Mouse (Mus musculus) Patski (cell line): Measurements from ENCODE around the gene Ube4a. TPM values are rescaled to one million over a fixed set of nuclear protein-coding genes. Genes with fewer than 3 reads are reported as not detected.

Source experiments
- ATAC-seq: fragments of 100-300 bp; one replicate; pipeline ENCODE4 v1.8.0; 2021
- CTCF ChIA-PET: fragments of 350-600 bp; sonication (Branson Sonifier 250); formaldehyde crosslinking; loops from one replicate; lab custom pipeline; 2022; ENCODE audit warnings: inconsistent platforms; lab: Charles Lee
- POLR2A ChIA-PET: fragments of 350-600 bp; sonication (Branson Sonifier 250); formaldehyde crosslinking; loops from one replicate; lab custom pipeline; 2022; ENCODE audit warnings: antibody characterized with exemption, inconsistent platforms; lab: Charles Lee
- DNase-seq: peaks from one replicate; pipeline ENCODE4 v3.0.0-alpha.2; 2011; ENCODE audit warnings: low read depth, low spot score
- H3K27me3 ChIP-seq: fragments of 371-371 bp; one replicate; pipeline ENCODE4 v1.5.1; 2021
- CTCF ChIP-seq: fragments of 100-300 bp; IDR thresholded peaks from one replicate; pipeline ENCODE4 v1.5.1; 2021
- in situ Hi-C: fragments of 300-500 bp; cut with MboI; formaldehyde crosslinking; loops from 3 replicates; pipeline ENCODE4 v1.11.1; 2018; ENCODE audit warnings: low pct_unique_long_range_greater_than_20kb, mixed read lengths
- polyA plus RNA-seq: library from polyadenylated mRNA; unstranded; gene quantifications from one replicate; pipeline ENCODE4 v1.2.3, GENCODE M21; 2021

The Ube4a gene
- polyA plus RNA-seq, 1 experiment from 2014 or later: 44.1 TPM

DNA sequence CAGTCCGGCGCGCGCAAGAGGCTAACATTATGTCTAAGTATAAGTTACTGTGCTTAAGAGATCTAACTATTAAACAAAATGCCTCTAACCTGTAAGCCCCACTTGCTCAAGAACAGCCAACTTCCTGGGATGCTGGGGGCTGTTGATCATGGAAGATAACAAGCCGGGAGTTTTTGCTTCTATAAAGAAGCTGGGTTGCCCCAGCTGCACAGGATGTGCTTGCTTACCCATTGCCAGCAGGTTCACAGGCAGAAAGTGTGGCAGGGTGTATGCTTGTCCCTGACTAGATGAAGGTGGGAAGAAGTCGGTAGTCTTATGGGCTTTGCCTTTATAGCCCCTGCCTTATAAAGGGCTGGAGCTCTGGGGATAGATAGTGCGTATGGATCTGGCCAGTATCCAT is 31.2 kb upstream of the Ube4a start:
- DNase-seq (no peak), ATAC-seq (no peak)
- H3K27me3 ChIP-seq: peaks cover 52% of the 10 kb centered on the region

DNA sequence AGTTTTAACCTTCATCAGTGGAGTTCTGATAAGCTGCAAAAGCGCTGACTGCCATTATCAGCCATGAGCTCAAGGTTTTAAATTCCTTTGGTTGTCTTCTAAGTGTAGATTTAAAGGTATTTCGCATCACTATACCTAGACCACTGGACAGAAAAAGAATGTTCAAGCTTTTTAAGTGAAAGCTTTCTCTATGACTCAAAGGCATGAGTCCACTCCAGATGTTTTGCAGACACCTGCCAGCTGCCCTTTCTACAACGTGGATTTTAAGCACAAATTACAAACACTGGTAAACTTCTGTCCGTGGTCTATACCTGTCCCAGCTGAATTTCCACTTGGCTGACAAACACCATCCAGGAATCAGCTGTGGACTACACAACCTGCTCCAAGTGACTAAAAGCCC is 29.6 kb upstream of the Ube4a start:
- POLR2A ChIA-PET: no interaction called here

More for the DNA sequence above, 31.2 kb upstream of the Ube4a start:
- POLR2A ChIA-PET: no interaction called here
- in situ Hi-C loops: no loop called here
- CTCF ChIA-PET: no interaction called here
- no peak for TF ChIP-seq CTCF

DNA sequence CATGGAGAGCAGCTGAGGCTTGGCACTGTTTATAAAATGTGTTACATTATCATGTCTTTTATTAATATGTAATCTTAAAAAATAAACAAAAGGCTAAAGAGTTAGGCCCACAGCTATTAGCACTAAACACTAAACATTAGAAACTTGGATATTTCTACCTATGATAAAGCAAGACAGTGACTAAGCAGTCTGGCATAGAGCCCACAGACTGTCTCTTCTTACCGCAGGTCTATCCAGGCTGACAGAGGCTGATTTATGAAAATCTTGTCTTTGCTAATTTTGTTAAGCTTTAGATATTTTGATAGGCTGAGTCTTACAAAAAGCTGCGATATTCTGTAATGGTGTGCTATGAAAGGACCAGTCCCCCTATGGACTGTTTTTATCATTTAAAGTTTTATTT is 27.9 kb upstream of the Ube4a start:
- DNase-seq: peak; percentile 61
- POLR2A ChIA-PET: interaction anchor here (0.9 kb wide), 1 partner anchor 14 kb away, joined by 3 read pairs; no protein-coding TSS in a partner anchor
- peaks cover 42% of the 10 kb centered on the region for H3K27me3 ChIP-seq
- CTCF ChIA-PET: interaction anchor here (1.7 kb wide), 1 partner anchor 8 kb away, joined by 3 read pairs; no protein-coding TSS in a partner anchor
- no peak for TF ChIP-seq CTCF
- in situ Hi-C loops: no loop called here
- no peak for ATAC-seq

More for the DNA sequence above, 29.6 kb upstream of the Ube4a start:
- no peak for DNase-seq
- in situ Hi-C loops: no loop called here
- ATAC-seq: no peak
- CTCF ChIA-PET: no interaction called here
- no peak for TF ChIP-seq CTCF
- H3K27me3 ChIP-seq: peaks cover 44% of the 10 kb centered on the region

DNA sequence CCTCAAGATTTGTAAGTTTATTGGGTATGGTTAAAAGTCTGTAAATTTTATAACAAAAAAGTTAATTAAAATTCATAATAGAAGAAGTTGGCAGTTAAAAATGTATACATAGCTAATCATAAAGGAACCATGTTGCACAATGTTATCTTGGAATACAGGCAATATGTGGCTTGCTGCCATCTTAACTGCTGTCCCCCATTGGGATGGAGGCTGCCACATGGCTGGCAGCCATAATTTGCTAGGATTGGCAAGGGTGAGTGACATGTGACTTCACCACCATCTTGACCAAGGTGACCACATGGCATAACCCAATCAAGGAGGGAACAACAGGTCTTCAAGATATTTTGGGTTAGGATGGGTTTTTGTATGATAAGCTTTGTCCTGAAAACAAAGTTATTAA is 26.9 kb upstream of the Ube4a start:
- DNase-seq: no peak
- H3K27me3 ChIP-seq: peaks cover 37% of the 10 kb centered on the region
- ChIA-PET CTCF (no interaction called here), POLR2A (no interaction called here)
- ATAC-seq: no peak
- in situ Hi-C loops: no loop called here
- no peak for TF ChIP-seq CTCF

DNA sequence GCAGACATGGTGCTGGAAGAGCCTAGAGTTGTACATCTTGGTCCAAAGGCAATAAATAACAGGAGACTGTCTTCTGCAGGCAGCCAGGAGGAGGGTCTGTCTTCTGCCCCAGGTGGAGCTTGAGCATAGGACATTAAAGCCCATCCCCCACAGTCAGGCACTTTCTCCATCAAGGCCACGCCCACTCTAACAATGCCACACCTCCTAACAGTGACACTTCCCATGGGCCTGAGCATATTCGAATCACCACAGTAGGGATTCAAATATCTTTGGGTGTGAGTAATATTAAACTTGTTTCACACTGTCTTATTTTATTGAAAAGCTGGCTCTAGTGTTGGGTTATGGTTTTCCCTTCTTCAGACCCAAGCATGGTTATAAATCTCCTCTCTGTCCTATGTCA is 26.4 kb upstream of the Ube4a start:
- ATAC-seq (no peak), DNase-seq (no peak)
- ChIA-PET POLR2A (no interaction called here), CTCF (no interaction called here)
- in situ Hi-C loops: no loop called here
- no peak for TF ChIP-seq CTCF
- peaks cover 38% of the 10 kb centered on the region for H3K27me3 ChIP-seq

DNA sequence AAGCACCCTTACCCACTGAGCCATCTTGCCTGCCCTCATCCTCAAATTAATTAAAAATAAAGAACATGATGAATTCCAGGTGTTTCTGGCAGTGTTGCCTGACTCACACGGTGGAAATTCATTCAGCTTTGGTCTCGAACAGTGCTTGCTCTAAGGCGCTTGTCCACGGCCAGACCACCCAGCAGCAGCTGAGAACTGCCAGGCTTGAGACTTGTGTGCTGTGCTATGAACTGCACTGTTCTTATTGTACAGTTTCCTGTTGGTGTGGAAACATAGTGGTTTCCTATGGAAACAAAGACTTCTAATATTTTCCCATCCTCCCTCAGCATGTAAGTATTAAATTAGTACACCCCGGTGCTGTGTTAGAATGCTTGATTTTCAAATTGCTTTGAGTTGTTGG is 21.6 kb upstream of the Ube4a start:
- no peak for DNase-seq
- CTCF ChIA-PET: no interaction called here
- ATAC-seq: no peak
- POLR2A ChIA-PET: no interaction called here
- TF ChIP-seq CTCF: no peak
- peaks cover 59% of the 10 kb centered on the region for H3K27me3 ChIP-seq
- in situ Hi-C loops: no loop called here

DNA sequence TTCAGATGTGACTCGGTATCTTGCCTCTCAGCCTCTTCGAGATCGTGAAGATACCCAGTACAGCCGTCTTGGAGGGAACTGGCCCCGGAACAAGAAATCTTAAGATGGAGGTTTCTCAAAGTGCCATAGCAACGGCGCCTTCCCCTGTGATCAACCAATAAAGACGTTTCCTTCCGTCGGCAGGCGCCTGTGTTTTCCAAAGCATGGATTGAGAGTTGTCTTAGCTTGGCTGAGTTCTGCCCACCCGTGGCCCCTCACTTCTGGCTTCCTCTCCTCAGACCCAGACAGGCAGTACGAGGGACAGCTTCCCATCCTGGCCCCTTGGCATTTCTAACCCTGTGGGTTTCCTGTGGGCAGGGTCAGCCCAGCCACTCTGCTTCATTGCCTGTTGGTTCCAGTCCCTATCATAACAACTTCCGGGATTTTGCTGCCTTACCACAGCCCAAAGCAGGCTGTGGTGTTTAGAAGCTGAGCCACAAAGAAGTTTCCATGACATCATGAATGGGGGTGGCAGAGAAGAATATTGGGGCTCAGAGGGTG is 20.9 kb upstream of the Ube4a start:
- no peak for TF ChIP-seq CTCF
- in situ Hi-C loops: no loop called here
- ATAC-seq: no peak
- peaks cover 66% of the 10 kb centered on the region for H3K27me3 ChIP-seq
- ChIA-PET POLR2A (no interaction called here), CTCF (no interaction called here)
- DNase-seq: no peak

DNA sequence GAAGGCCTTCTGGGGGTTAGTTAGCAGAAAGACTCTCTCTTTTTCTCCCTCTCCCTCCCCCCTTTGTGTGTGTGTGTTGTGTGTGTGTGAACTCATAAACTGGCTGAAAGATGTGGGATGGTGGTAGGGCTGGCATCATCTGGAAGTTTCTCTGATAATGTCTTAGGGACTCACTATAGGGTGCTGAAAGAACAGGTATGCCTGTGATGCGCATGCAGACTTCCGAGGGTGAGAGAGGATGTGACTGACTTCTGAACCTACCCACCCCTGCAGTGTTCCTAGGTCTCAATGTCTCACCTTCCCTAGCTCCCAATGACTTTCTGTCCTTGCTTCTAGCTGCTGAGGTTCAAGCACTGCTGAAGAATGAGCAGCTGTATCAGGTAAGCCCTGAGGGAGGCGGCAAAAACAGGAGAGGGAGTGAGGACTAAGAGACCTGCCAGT is 20.3 kb upstream of the Ube4a start:
- ChIA-PET CTCF (interaction anchor here (1.0 kb wide), 1 partner anchor 8 kb away, joined by 3 read pairs; no protein-coding TSS in a partner anchor), POLR2A (no interaction called here)
- in situ Hi-C loops: no loop called here
- DNase-seq (no peak), ATAC-seq (no peak)
- TF ChIP-seq CTCF: no peak
- peaks cover 69% of the 10 kb centered on the region for H3K27me3 ChIP-seq

DNA sequence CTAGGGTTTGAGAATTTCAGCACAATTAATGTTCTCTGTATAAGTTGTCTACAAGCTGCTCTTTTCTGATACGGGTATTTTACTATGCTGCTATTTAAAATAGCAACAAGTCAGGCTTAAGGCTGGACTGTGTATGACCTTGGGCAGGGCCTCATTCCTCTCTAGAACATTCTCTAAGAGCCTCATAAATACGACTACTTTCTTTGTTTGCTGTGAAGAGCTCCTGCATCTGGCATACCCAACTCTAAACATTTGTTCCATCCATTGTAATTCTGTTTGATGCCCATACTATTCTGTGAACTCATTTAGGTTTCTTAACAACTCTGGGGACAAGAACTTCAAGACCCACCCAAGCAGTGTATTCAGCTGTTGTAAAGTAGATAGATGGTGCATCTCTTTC is 17.6 kb upstream of the Ube4a start:
- POLR2A ChIA-PET: no interaction called here
- in situ Hi-C loops: no loop called here
- CTCF ChIA-PET: no interaction called here
- TF ChIP-seq CTCF: no peak
- peaks cover 79% of the 10 kb centered on the region for H3K27me3 ChIP-seq
- DNase-seq: no peak
- ATAC-seq: no peak

DNA sequence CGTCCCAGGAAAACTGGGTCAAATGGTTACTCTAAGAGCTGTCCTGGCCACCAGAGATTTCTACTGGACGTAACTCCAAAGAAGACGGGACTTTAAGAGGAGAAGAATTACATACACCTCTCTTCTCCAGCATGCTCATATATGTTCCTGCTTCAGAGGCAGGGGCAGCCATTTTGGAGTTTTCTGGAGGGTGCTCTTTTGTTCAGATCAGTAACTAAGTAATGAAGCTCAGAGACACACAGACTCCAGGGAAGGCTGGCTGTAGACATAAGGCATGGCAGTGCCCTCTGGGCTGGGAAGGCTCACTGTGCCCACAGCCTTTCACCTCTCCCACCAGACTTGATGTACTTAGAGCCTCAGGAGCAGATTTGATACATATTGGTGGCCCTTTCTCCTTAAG is 17.1 kb upstream of the Ube4a start:
- DNase-seq (no peak), ATAC-seq (no peak)
- peaks cover 80% of the 10 kb centered on the region for H3K27me3 ChIP-seq
- ChIA-PET CTCF (no interaction called here), POLR2A (no interaction called here)
- TF ChIP-seq CTCF: no peak
- in situ Hi-C loops: no loop called here

DNA sequence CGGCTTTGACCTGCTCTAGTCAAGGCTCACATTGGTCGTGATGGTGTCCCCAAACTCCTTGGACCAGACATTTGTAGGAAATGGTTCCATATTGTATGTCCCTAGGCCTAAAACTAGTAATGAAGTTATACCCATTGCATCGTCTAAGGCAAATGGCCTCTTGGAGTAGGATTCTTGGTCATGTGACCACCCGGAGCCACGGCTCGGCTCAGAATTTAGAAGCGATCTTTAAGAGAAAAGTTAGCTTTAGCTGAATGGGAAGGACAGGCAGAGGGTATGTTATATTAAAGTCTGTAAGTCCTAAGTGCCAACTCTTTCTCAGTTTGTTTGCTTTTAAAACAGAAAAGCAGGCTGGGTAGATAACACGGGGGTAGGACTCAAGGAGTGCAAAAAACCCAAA is 16.7 kb upstream of the Ube4a start:
- POLR2A ChIA-PET: no interaction called here

DNA sequence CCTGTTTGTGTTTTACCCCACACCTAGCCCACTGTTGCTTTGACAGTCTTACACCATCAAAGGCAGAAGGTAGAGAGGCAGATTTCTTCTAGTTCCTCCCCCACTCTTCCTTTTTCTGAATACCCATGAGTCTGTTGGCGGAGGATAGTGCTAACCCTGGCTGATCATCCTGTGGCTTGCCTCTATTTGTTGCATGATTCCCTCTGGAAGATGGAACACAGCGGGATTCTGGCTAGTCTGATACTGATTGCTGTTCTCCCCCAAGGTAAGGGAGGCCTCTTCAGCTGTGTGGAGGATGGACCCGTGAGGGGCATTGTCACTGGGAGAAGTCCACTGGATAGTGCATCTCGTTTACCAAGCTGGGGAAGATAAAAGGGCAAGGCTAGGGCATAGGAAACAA is 16.3 kb upstream of the Ube4a start, which contains the start of gene Cd3d:
Cd3d (plus strand) TSS at position 111 of the 400 bp plus-strand sequence.
- TF ChIP-seq CTCF: no peak
- ChIA-PET CTCF (no interaction called here), POLR2A (no interaction called here)
- H3K27me3 ChIP-seq: peaks cover 80% of the 10 kb centered on the region
- ATAC-seq (no peak), DNase-seq (no peak)
- in situ Hi-C loops: no loop called here

More for the DNA sequence above, 16.7 kb upstream of the Ube4a start:
- CTCF ChIA-PET: no interaction called here
- ATAC-seq (no peak), DNase-seq (no peak)
- peaks cover 82% of the 10 kb centered on the region for H3K27me3 ChIP-seq
- in situ Hi-C loops: no loop called here
- TF ChIP-seq CTCF: no peak
